Mouse (Mus musculus) olfactory bulb, adult 2 months (tissue): ENCODE results near the gene Cox7a2l.

Experiments used
- CTCF ChIP-seq: fragments of 200-500 bp; IDR thresholded peaks from 2 replicates; pipeline ENCODE4 v1.5.1; 2012; ENCODE audit warnings: low read depth, mild to moderate bottlenecking, low read length, moderate library complexity; ENCODE audit not compliant: insufficient read depth
- POLR2A ChIP-seq: fragments of 200-500 bp; IDR thresholded peaks from 2 replicates; pipeline ENCODE4 v1.6.1; 2012; ENCODE audit warnings: mild to moderate bottlenecking, low read depth, low read length, moderate library complexity; ENCODE audit not compliant: insufficient read depth

DNA sequence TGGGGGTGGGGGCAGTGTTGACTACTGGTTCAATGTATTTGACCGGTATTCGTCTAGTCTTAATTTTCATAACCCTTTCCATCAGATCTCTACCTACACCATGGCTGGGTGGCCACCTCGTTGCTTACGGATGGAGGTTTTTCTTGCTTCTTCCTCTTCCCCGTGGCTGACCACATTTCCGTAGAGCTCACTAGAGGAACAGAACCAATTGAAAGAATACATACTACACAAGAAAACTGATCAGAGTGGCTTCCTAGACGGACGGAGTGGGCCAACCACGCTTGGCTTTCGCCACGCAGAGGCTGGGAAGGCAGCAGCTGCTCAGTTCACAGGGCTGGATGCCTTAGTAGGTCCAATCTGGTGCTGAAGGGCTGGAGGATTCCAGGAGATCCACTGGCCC lies 38.7 kb upstream of the Cox7a2l start:
- TF ChIP-seq CTCF (no peak), POLR2A (no peak)
